Mouse (Mus musculus): Measurements from ENCODE around the gene Gjc1.

Gjc1 gene

DNA sequence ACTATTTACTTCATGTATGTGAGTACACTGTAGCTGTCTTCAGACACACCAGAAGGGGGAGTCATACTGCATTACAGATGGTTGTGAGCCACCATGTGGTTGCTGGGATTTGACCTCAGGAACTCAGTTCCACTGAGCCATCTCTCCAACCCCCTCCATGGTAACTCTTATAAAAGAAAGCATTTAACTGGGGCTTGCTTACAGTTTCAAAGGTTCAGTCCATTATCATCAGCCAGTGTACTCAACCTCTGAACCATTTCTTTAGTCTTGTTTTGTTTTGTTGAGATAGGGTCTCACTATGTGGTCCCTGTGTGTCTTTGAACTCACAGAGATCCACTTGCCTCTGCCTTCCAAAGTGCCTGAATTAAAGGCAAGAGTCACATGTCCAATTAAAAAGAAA is 4.6 kb downstream of the Gjc1 start:
- DNase-seq (ENCODE audit: low spot score in 2 of 2), result no peak

GRCm38 (mm10) chr11:102810721-102811485 is 8.6 kb downstream of the Gjc1 start:
- peak; percentile 65 to 68 for DNase-seq (ENCODE audit: low spot score in 2 of 2)

GRCm38 (mm10) chr11:102808246-102808645 is 11.3 kb downstream of the Gjc1 start:
- no peak for DNase-seq (ENCODE audit: low spot score in 2 of 2)

DNA sequence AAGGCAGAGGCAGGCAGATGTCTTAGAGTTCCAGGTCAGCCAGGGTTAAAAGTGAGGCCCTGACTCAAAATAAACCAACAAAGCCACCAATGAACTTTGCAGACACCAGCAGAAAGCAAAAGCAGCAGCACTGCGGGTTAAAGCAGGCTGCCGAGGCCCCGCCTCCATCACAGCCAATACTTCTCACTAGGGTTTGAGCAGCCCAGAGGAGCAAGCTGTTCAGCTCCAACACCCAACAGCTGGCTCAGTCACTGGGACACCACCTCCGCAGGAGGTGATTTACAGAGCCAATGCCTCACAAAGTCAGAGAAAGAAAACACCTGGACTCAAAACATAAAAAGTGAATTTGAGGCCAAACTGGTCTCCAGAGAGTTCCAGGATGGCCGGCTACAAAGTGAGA is 16.0 kb downstream of the Gjc1 start:
- DNase-seq (ENCODE audit: low spot score in 2 of 2), result no peak

- DNase-seq (ENCODE audit: low spot score in 2 of 2), result no peak
Measured at GRCm38 (mm10) chr11:102794157-102794556, 25.3 kb downstream of the Gjc1 start.

DNA sequence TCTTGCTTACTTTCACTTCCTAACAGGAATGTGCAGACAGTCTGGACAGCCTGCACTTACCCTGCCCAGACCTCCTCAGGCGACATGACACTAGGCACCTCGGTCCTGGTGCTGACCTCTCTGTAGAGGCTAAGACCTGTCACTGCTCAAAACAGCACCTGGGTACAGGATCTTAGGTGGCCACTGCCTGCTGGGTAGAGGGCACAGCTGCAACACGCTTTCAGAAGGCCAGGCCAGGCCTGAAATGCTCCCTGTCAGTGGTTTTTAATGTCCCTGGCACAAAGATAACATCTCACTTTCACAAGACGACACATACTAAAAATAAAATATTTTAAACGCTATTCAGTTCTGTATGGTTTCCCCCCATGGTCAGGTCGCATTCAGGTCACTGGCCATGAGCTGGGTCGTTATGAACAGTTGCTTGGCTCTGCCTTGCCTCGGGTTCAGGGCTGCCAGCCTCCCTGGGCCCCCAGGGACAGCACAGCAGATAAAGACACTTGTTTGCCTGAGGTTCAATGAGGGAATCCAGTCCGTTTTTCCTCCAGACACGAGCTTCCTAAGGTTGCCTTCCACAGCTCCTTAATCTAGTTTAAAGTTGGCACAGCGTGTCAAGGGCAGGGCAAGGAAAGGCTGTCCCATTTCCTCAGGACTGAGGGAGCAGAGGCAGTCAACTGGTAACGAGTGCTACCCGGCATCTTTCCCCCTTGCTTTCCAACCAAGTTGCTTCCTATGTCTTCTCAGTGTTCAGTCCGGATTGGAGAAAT is 27.6 kb downstream of the Gjc1 start:
- DNase-seq (ENCODE audit: low spot score in 2 of 2), result no peak

DNA sequence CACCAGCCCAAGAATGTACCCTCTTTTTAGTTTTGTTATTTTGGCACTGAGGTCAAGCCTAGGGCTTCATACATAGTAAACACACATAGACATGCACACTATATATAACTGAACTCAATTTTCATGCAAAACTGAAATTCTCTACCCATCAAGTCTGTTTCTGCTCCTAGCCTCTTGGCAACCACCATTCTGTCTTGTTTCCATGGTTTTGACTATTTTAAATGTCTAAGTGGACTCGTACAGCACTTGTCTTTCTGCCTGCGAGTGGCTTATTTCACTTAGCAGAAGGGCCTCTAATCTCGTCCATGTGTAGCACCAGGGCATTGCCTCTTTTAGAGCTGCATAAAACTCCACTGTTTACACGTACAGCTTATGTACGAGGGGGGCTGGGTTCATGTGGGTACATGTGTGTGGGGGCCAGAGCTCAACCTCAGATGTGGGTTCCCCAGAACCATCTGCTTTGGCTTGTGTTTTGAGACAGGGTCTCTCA is 31.8 kb downstream of the Gjc1 start:
- DNase-seq (ENCODE audit: low spot score in 2 of 2), result peak; percentile 39 to 62

DNA sequence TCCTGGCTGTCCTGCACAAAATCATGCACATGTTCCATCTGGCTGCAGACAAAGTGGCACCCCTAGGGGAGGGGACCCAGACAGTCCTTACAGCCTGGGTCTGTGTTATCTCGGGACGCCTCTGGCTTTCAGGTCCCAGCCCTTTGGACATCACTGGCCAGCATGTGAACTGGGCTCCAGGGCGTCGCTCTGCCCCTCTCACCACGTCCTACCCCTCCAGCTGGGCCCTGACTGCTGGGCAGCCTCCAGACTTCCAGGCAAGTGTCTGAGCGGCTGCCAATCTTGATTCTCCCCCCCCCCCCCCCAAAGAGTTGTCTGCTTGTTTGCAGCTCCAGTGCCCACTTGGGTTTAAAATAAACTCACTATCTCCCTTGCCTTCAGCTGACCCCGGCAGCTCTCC is 36.1 kb downstream of the Gjc1 start:
- DNase-seq (ENCODE audit: low spot score in 2 of 2), result no peak

- peak in 1 of 2 experiments; percentile 54 for DNase-seq (ENCODE audit: low spot score in 2 of 2)
Measured at GRCm38 (mm10) chr11:102781523-102781922, 38.0 kb downstream of the Gjc1 start.

- no peak for DNase-seq (ENCODE audit: low spot score in 2 of 2)
Measured at GRCm38 (mm10) chr11:102780986-102781351, 38.5 kb downstream of the Gjc1 start.

- peak in 1 of 2 experiments; percentile 63 for DNase-seq (ENCODE audit: low spot score in 2 of 2)
Measured at GRCm38 (mm10) chr11:102780271-102780985, 39.1 kb downstream of the Gjc1 start.

DNA sequence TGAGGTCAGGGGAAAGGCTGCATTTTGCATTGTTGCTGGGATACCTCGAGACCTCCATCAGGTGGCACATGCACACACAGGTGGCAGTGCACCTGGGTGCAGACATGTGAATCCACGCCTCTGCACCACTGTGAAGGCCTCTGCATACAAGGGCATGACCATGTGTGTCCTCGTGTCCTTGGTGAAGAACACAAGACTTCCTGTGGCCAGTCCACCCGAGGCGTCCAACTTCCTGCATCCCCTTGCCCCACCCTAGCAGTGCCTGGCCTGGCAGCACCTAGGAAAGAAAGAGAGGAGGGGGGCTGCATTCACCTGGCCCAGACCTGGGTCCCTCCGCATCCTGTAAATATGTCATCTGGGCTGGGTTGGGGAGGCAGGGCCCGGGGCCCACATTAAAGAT is 39.7 kb downstream of the Gjc1 start:
- no peak for DNase-seq (ENCODE audit: low spot score in 2 of 2)

GRCm38 (mm10) chr11:102779081-102779638 is 40.3 kb downstream of the Gjc1 start:
- no peak for DNase-seq (ENCODE audit: low spot score in 2 of 2)

DNA sequence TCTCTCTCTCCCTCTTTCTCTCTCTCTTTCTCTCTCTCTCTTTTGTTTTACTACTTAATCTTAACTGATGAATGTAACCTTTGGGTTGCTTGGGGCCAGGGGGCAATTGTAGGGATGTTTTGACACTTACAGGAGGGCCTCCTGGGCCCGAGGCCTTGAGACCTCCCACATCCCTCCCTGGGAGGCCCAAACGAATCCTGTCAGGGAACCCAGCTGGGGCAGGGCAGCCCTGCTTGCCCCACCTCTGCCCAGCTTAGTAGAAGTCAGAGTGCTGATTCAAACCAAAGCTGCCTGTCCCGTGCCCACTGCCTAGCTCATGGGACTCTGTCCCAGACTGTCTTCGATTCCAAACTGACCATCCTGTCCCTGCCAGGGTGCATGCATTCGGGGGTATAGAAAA is 40.9 kb downstream of the Gjc1 start:
- DNase-seq (ENCODE audit: low spot score in 2 of 2), result no peak

GRCm38 (mm10) chr11:102778165-102778564 is 41.3 kb downstream of the Gjc1 start:
- no peak for DNase-seq (ENCODE audit: low spot score in 2 of 2)

- peak; percentile 84 to 85 for DNase-seq (ENCODE audit: low spot score in 2 of 2)
Measured at GRCm38 (mm10) chr11:102777598-102777997, 41.9 kb downstream of the Gjc1 start.

DNA sequence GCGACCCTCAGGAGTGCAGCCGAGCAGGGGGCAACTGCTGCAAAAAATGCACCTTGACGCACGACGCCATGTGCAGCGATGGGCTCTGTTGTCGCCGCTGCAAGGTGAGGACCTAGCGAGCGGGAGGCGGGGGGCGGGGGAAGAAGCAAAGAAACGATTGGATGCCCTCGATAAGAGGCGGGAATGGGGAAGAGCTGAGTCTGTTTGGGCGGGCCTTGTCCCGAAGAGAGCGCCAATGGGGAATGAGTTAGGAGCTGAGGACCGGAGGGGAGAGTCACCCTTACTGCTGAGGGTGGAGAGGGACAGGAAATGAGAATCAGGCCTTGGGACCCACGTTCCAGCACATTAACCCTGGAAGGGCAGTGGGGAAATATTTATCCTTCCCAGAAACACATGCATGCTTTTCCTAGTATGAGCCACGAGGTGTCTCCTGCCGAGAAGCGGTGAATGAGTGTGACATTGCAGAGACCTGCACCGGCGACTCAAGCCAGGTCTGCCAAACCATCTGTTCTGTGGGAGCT is 44.8 kb downstream of the Gjc1 start:
- peak; percentile 90 to 92 for DNase-seq (ENCODE audit: low spot score in 2 of 2)

- peak; percentile 89 to 91 for DNase-seq (ENCODE audit: low spot score in 2 of 2)
Measured at GRCm38 (mm10) chr11:102773713-102774611, 45.5 kb downstream of the Gjc1 start.

- DNase-seq (ENCODE audit: low spot score in 2 of 2), result peak in 1 of 2 experiments; percentile 56
Measured at GRCm38 (mm10) chr11:102772771-102773700, 46.5 kb downstream of the Gjc1 start.

All from right cerebral cortex, postnatal 10 days (tissue).